Mouse (Mus musculus) midbrain, postnatal 0 days (tissue): ENCODE measurements around the gene Nup214. TPM values are rescaled to one million over a fixed set of nuclear protein-coding genes. Genes with fewer than 3 reads are reported as not detected.

Experiments
- ATAC-seq: fragments of 200-750 bp; cut with Nextera tagmentation; 2 replicates; pipeline ENCODE4 v1.8.0; 2017; ENCODE audit warnings: moderate number of reproducible peaks, mild to moderate bottlenecking, moderate TSS enrichment, moderate library complexity; ENCODE audit not compliant: low FRiP score
- DNase-seq: peaks from one replicate; pipeline ENCODE4 v3.0.0-alpha.2; 2015; ENCODE audit warnings: low spot score
- H3K27ac ChIP-seq: fragments of 300-500 bp; sonication (generic); 2 replicates; pipeline ENCODE4 v1.5.1; 2014; ENCODE audit warnings: low read depth, mild to moderate bottlenecking, low read length, mixed read lengths
- H3K27me3 ChIP-seq: fragments of 300-500 bp; sonication (generic); 2 replicates; pipeline ENCODE4 v1.6.1; 2014; ENCODE audit warnings: low read length, control low read depth, mixed read lengths; ENCODE audit not compliant: insufficient read depth
- H3K36me3 ChIP-seq: fragments of 300-500 bp; sonication (generic); 2 replicates; pipeline ENCODE4 v1.6.1; 2014; ENCODE audit warnings: low read length, control low read depth, mixed read lengths; ENCODE audit not compliant: insufficient read depth
- H3K4me1 ChIP-seq: fragments of 300-500 bp; sonication (generic); 2 replicates; pipeline ENCODE4 v1.6.1; 2014; ENCODE audit warnings: mild to moderate bottlenecking, control low read depth, antibody characterized with exemption, low read length, mixed read lengths; ENCODE audit not compliant: insufficient read depth
- H3K4me2 ChIP-seq: fragments of 300-500 bp; sonication (generic); 2 replicates; pipeline ENCODE4 v1.6.1; 2014; ENCODE audit warnings: low read depth, mild to moderate bottlenecking, low read length, mixed read lengths; ENCODE audit not compliant: poor library complexity, severe bottlenecking
- H3K4me3 ChIP-seq: fragments of 300-500 bp; sonication (generic); 2 replicates; pipeline ENCODE4 v1.5.1; 2014; ENCODE audit warnings: low read depth, mild to moderate bottlenecking, low read length, moderate library complexity
- H3K9ac ChIP-seq: fragments of 300-500 bp; sonication (generic); replicated peaks from 2 replicates; pipeline ENCODE4 v1.6.1; 2014; ENCODE audit warnings: mild to moderate bottlenecking, low read length, moderate library complexity, mixed read lengths; ENCODE audit not compliant: poor library complexity, severe bottlenecking
- H3K9me3 ChIP-seq: fragments of 300-500 bp; sonication (generic); 2 replicates; pipeline ENCODE4 v1.6.1; 2016; ENCODE audit warnings: low read length, control low read depth
- CTCF ChIP-seq: IDR thresholded peaks from 2 replicates; pipeline ENCODE4 v1.5.1; 2016; ENCODE audit warnings: antibody characterized with exemption, mild to moderate bottlenecking
- WGBS: fragments of 180-500 bp; shearing (Covaris S2); extraction: QIAGEN DNeasy Blood & Tissue Kit; methylation state at CpG from one replicate; pipeline ENCODE4 v1.1.7; 2014; 5-methylcytosine and 5-hydroxymethylcytosine counted together
- polyA plus RNA-seq: library from polyadenylated mRNA; unstranded; fragments of >200 nt; fragmentation: Nextera tagmentation; extraction: Ambion mirVana; gene quantifications from 2 replicates; pipeline ENCODE4 v1.2.1, GENCODE M21; 2015
- total RNA-seq: library from RNA; depleted of rRNA; stranded (reverse); fragments of >200 nt; gene quantifications from 2 replicates; pipeline ENCODE4 v1.2.3, GENCODE M21; 2014

Nup214 gene
- total and polyA plus RNA-seq, 2 experiments from 2014 or later: 29.0 to 67.0 TPM

DNA sequence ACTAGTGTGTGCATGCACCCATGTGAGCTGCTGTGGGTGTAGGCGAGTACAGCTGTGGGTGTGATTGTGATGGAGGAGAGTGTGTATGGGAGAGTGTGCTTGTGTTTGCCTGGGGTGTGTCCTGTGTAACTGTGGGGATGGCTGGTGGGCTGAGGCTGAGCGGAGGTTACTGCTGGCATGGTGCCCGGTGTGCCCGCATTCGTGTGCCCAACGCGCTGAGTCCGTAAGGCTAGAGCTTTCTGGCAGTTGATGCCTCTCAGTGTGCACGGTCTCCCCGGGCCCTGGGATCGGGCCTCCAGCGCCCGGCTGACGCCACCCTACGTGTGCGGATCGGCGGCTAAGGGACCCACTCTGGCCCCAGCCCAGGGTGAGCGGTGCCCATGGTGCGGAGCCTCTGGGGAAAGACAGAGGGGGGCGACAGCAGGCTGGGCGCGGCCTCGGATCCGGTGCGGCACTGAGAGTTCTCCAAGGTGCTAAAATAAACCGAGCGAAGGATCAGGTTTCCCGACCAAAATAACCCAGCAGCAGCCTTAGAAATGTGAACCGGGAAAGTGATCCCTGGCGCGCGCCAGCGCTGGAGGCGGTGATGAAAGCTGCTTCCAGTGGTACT lies 114.2 kb downstream of the Nup214 start:
- H3K4me2 ChIP-seq: peak overlapping the region; percentile 40
- no peak for DNase-seq
- 8% methylated on average over 34 of the region's 35 CpGs for whole genome bisulfite sequencing
- peaks cover 4% of the 10 kb centered on the region; the same call in 1 of the 2 replicates for H3K4me1 ChIP-seq
- H3K9ac ChIP-seq: peak overlapping the region; percentile 36; the same call in 1 of the 2 replicates
- peaks cover 23% of the 10 kb centered on the region for H3K27me3 ChIP-seq
- TF ChIP-seq CTCF: no peak
- 0 out of 2 replicates have a peak, but pooled peaks have one; percentile 42 for ATAC-seq
- H3K36me3 ChIP-seq: no peaks in the 10 kb centered on the region
- no peak overlapping the region for H3K27ac ChIP-seq
- no peaks in the 10 kb centered on the region for H3K9me3 ChIP-seq
- peak overlapping the region; percentile 16; the same call in 1 of the 2 replicates for H3K4me3 ChIP-seq

DNA sequence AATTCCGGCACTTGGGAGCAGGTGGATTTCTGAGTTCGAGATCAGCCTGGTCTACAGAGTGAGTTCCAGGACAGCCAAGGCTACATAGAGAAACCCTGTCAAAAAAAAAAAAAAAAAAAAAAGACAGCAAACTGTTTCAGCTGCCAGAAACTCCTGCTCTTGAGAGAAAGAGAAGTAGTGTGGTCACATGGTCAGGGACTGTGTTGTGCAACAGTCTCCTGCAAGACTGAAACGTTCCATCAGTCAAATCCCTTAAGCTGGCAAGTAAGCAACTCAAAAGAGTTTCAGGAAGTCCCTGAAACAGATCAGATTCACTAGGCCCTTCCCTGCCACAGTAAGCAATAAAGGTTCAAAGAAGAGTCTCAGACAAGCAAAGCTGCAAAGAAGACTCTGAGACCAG lies 115.4 kb downstream of the Nup214 start:
- no peak for ATAC-seq

DNA sequence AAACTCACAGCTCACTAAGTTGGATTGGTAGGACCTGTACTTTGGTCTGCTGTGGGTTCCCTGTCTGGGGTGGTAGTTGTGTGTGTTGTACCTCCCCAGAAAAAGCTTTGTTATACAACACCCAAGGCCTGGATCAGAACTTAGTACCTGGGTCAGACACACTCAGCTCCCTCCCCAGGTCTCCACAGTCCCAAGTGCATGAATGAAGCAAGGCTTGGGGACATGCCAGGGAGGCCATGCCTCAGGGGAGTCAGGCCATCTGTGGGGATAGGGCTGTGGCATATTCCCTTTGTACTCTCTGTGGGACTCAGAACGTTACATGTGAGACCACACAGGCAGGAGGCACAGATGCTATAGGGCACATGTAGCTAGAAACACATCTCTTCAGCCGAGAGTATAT lies 115.9 kb downstream of the Nup214 start:
- no peak for DNase-seq

More for the DNA sequence above, 115.4 kb downstream of the Nup214 start:
- H3K9ac ChIP-seq: no peak overlapping the region
- no peak for DNase-seq
- 70% methylated on average over 3 of the region's 3 CpGs for WGBS
- no peaks in the 10 kb centered on the region for H3K4me1 ChIP-seq
- H3K4me2 ChIP-seq: no peak overlapping the region
- H3K9me3 ChIP-seq: no peaks in the 10 kb centered on the region
- H3K27me3 ChIP-seq: peaks cover 18% of the 10 kb centered on the region; the same call in 1 of the 2 replicates
- TF ChIP-seq CTCF: no peak
- H3K4me3 ChIP-seq: no peak overlapping the region
- H3K27ac ChIP-seq: no peak overlapping the region
- H3K36me3 ChIP-seq: no peaks in the 10 kb centered on the region

DNA sequence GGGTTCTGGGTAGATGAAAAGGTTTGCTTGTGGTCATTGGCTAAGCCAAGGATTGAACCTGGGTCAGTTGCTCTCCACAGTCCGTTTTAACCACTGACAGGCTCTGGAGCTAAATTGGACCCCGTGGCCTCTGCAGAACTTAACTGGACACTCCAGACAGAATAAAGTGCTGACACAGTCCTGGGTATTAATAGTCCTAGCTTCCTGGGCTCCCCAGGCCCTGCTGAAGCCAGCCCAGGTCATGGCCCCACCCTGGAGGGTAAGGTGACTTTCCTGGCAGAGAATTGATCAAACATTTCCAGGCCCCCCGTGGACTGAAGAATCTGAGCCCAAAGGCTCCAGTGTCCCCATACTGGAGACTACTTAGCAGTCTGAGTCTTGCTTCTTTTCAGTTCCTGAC lies 117.7 kb downstream of the Nup214 start:
- Histone ChIP-seq H3K4me3 (no peak overlapping the region), H3K9ac (no peak overlapping the region), H3K4me2 (no peak overlapping the region), H3K9me3 (no peaks in the 10 kb centered on the region), H3K4me1 (peaks cover 10% of the 10 kb centered on the region), H3K27ac (no peak overlapping the region), H3K36me3 (no peaks in the 10 kb centered on the region), H3K27me3 (peaks cover 13% of the 10 kb centered on the region; the same call in 1 of the 2 replicates)
- TF ChIP-seq CTCF: no peak
- 67% methylated on average over 3 of the region's 3 CpGs for WGBS
- no peak for ATAC-seq
- no peak for DNase-seq

More for the DNA sequence above, 115.9 kb downstream of the Nup214 start:
- peaks cover 18% of the 10 kb centered on the region; the same call in 1 of the 2 replicates for H3K27me3 ChIP-seq
- 65% methylated on average over 2 of the region's 2 CpGs for WGBS
- H3K9me3 ChIP-seq: no peaks in the 10 kb centered on the region
- H3K36me3 ChIP-seq: no peaks in the 10 kb centered on the region
- no peak overlapping the region for H3K9ac ChIP-seq
- H3K4me1 ChIP-seq: no peaks in the 10 kb centered on the region
- H3K4me2 ChIP-seq: no peak overlapping the region
- no peak for ATAC-seq
- TF ChIP-seq CTCF: no peak
- no peak overlapping the region for H3K4me3 ChIP-seq
- no peak overlapping the region for H3K27ac ChIP-seq

DNA sequence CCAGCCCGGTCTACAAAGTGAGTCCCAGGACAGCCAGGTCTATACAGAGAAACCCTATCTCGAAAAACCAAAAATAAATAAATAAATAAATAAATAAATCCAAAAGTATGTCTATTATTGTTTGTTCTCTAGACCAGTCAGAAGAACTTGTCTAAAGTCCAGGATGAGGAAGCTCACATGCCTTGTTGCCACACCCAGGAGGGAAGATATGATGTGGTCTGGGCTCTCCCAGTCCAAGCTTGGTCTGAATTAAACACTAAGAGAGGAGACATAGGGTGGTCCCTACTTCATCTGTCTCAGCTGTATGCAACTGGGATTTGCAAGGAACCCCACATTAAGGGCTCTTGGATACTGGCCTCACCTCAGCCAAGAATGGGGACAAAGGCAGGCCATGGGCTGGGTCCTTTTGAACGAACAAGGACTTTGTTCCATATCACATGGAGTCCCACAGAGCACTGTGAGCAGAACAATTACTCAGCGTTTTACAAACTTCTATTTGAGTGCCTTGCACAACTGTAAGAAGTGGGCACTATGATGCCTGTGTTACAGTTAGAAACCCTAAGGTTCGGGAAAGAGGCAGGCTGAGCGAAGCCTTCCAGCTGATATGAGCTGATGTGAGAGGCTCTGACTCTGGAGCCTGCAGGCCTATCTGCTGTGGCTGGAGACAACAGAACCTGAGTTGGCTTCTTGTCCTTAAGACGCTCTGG lies 119.9 kb downstream of the Nup214 start:
- Histone ChIP-seq H3K27me3 (no peaks in the 10 kb centered on the region), H3K4me3 (no peak overlapping the region), H3K36me3 (peaks cover 3% of the 10 kb centered on the region; the same call in 1 of the 2 replicates), H3K9me3 (no peaks in the 10 kb centered on the region), H3K27ac (no peak overlapping the region), H3K4me2 (no peak overlapping the region), H3K4me1 (peaks cover 10% of the 10 kb centered on the region), H3K9ac (no peak overlapping the region)
- DNase-seq: no peak
- WGBS: 88% methylated on average over 7 of the region's 7 CpGs
- no peak for TF ChIP-seq CTCF
- no peak for ATAC-seq
